Mouse (Mus musculus): ENCODE measurements around the gene Aldh1b1.

The Aldh1b1 gene

DNA sequence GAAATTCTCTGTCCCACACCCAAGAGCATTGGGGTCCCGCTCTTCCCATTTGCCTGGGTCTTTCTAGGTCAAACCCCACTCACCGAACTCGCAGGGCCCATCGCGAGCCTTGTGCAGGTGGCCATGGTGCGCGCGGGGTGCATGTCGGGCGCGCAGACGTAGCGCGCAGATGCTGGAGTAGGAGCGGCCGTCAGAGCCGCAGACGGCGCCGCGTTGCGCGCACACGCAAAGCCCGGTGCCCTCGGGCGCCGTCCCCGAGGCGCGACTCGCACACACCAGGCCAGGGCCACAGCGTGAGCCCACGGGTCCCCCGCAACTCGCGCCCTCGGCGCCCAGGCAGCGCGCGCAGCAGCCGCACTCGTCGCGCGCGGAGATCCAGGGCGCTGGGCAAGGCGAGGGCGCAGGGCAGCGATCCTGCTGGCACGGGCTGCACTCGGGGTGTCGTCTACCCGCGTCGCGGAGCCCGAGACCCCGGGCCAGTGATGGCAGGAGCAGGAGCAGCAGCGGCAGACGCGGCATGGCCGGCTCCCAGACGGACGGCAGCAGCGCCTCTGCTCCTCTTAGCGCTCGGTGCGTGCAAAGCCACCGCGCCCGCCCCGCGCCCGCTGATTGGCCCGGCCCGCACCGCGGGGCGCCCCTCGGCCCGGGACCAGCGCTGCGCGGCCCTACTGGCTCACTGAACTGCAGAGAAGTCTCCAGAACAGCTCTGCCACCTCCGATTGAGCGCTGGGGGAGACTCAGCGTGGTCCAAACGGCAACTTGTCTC, 27.6 kb downstream of the Aldh1b1 start, which contains the start of gene Igfbpl1:
TSS of gene Igfbpl1 (minus strand) at position 649 of the 766 bp plus-strand sequence.
- DNase-seq (ENCODE audit: low read depth) = no peak

DNA sequence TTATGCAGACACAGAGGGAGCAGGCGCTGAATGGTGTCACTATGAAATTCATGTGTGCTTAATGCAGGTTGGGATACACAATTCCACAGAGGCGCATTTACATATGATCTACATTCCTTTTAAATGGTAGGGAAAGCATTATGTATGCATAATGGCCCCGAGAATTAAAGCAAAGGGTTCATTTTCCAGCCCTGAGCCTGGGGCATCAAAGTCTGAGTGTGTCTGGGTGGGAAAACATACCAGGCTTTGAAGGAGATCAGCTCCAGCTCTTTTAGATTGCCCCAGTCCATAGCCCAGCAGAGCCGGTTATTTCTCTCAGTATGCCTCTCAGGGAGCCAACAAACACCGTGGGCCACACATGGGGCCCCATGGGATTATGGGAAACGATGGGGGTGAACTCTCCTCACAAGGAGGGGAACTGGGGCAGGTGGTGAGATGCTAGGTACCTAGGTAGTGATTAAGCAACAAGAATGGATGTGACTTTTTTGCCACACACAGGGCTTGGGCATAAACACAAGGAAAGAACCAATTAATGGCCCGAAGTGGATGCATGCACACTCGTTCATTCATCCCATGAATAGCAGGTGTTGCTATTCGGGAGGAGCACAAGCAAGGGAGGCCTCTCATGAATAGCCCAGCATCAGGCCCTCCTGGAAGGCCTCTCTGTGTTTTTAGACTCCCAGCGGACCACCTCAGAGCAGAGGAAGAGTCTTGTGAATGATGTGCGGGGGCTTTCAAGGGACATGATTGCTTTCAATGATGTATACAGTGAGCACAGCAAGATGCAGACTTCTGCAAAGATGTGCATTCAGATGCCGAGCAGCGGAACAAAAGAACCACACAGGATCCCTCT, 31.3 kb downstream of the Aldh1b1 start:
- DNase-seq (ENCODE audit: low read depth) = no peak

DNA sequence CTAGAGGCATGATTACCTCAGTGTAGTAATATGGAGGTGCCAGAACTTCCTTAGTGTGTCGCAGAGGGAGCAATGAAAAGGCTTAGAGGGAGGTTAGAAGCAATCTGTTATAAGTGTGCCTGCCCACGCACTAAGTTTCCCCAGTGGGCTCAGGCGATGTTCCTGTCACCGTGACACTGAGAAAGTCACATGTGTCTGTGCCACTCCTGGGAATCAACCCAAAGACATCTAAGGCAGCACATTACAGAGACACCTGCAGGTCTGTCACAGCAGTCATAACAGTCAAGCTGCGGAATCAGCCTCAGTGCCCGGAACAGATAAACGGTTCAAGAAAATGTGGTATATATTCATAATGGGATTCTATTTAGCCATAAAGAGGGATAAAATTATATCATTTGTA, 33.2 kb downstream of the Aldh1b1 start:
- DNase-seq (ENCODE audit: low read depth) = no peak

DNA sequence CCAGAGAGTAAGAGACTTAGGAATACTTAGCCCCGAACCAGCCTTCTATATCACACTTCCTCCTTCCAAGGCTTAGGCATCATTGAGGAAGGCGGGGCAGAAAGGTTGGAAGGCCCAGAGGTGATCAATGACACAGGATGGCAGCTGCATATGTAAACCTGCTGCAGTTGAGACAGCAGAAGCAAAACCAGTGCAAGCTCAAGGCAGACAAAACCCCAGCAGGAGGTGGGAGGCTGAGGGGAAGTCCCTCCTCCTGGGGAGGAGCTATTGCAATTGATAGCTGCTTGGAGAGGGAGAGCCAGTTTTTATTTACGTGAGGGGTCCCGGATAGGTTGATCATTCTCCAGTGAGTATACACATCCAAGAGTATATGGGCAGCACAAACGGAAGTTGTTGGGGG, 34.6 kb downstream of the Aldh1b1 start:
- no peak for DNase-seq (ENCODE audit: low read depth)

DNA sequence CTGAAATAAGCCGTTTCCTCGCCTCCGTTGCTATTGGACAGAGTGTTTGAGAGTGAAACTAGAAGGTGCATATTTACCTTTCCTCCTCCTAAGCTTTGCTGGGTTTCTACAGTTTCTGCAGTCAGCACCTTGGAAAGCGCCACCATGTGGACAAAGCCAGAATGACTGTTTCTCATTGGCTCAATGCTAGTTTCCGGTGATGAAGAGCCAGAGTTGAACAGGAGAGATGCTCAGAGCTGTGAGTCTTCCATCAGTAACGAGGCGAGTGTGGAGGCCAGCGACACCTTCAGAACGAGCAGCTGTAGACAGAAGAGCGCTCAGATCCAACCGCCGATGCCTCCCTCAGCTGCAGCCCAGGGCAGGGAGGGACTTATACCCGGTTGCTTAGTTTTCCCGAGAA, 45.5 kb downstream of the Aldh1b1 start:
- peak; percentile 72 for DNase-seq (ENCODE audit: low read depth)

DNA sequence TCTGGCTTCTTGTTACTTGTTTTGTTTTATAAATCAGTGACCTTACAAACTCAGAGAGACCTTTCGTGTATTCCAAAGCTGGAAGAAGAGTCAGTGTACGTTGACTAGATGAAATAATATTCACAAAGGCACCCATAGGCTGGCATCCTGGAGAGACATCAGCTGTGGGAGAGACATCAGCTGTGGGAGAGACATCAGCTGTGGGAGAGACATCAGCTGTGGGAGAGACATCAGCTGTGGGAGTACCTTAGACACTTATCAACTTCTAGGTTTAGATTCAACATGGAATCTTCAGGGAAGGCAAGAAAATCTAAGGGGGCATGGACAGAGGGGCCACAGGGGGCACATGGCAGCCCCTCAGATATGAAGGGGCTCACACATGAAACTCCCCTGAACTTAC, 47.4 kb downstream of the Aldh1b1 start:
- DNase-seq (ENCODE audit: low read depth) = no peak

DNA sequence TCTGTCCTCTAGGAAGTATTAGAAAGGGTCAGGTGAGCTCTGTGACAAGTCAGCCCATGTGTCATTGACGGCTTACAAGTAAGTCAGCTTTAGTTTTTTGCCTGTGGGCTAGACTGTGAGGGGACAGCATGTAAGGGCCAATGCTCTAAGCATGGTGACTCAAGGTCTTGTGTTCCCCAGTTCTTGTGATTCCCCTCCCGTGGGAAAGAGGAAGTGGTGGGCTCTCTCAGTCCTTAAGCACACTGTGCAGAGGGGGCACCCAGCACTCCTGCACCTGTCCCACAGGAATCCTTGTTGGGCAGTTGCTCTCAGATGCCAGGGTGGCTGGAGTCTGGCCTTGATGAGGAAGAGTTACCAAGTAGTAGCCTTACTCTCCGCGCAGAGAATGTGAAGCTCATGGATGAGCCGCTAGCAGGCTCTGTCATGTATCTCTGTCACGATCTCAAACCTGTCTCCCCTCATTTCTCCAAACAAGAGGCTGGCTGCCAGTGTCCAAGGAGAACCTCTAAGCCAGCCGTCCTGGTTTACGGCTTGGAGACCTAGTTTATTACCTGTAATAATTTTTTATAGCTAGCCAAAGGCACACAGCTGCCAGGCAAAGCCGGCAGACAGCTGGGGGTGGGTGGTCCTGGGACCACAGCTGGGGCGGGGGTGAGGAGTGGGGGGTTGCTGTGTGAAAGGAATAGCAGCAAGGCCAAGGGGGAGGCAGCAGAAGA, 49.4 kb downstream of the Aldh1b1 start, which contains the start of gene Stra6l:
TSS of gene Stra6l (plus strand) at position 556 of the 716 bp plus-strand sequence.
- DNase-seq (ENCODE audit: low read depth) = no peak

DNA sequence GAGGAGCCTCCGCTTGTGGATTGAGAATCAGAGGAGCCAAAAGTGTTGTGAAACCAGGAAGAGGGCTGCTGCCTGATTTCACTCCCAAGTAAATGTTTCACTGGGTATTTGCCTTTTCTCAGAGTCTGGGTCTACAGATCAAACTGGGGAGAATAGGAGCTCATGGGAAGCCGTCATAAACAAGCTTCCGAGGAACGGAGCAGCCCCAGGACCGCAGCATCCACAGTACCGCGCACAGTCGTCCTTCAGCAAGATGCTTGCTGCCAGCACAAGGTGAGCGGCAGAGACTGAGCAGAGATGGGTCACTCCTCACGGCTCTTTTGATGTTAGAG, 50.0 kb downstream of the Aldh1b1 start:
- DNase-seq (ENCODE audit: low read depth) = no peak

DNA sequence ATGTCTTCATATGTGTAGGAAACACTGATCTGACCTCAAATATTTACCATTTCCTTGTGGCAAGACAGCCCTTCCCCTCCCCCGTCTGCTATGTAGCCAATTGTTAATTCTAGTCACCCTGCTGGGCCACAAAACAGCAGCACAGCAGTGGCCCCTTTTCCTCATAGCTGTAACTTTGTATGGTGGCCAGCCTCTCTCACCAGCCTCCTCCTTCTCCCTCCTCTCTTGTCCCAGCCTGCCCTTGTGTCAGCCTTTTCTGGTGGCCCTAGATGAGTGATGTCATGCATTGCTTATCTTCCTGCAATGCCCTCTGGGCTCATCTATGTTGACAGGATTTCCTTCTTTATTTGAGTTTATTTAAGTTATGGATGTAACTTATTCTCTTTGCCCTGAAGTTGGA, 50.6 kb downstream of the Aldh1b1 start:
- no peak for DNase-seq (ENCODE audit: low read depth)

DNA sequence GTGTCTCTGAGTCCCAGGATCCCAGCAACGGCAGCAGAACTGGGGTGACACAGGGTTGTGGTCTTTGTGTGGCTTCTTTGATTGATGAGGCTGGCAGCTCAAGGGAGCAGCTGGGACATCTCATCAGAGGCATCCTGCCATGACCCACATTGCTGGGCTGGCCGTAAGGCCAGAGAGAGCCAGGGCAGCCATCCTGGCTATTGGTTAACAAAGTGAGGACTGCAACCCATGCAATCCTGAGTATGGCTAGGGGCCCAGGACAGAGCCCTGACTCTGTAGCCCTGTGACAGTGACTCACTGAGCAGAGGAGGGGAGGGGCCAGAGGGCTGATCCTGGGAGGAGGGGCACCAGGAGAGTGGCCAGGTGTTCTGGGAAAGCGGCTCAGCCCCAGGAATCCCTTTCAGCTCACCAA, 52.8 kb downstream of the Aldh1b1 start:
- no peak for DNase-seq (ENCODE audit: low read depth)

DNA sequence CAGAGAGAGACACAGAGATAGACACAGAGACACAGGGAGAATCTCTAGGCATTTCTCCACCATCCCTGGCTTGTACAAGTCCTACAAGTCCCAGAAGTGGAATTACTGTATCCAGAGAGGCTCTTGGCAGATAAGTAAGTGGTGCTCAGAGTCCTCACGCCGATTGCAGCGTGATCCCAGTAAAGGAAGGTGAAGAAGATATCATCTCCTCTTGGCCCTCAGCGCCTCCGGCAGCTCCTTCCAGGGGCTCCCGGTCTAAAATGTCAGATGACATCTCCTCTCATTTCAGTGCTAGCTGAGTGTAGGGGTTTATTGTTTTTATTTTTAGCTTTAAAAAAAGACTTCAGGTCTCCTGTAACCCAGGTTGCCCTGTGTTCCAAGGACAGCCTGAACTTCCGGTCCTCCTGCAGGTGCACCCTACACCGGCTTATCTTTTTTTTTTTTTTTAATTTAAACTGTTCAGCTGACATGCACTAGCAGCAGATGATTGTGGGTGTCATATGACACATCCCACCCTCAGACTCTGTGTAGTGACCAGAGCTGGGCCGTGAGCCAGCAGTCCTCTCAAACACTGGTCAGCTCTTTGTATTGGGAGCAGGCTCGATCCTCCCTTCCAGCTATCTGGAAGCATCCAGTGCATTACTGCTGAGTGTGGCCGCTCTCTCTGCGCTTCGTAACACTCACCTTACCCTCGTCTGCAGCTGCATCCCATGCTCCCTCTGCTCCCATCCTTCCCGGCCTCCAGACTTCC, 54.8 kb downstream of the Aldh1b1 start:
- no peak for DNase-seq (ENCODE audit: low read depth)

Data from induced T-regulatory cell, adult 2 months (primary cell).